Mouse (Mus musculus): ENCODE results near the gene Gm10413.
"Not testable (repeated sequence)": the region's sequence is repeated elsewhere in the genome, so short reads cannot be mapped to it uniquely, and the experiment has no call there.

Gm10413 gene

GRCm38 (mm10) chr14:3394793-3395192, at the start of gene Gm10413:
Gene Gm10413, plus strand, starts transcription at chr14:3395093.
- not testable (repeated sequence) for DNase-seq (ENCODE audit: low spot score in 2 of 2)

- not testable (repeated sequence) for DNase-seq (ENCODE audit: low spot score in 2 of 2)
Observed at GRCm38 (mm10) chr14:3412314-3412713, 17.4 kb downstream of the Gm10413 start, which contains the start of gene Gm10409. Gene Gm10409, plus strand, starts transcription at chr14:3412614.

GRCm38 (mm10) chr14:3427803-3428202, 32.9 kb downstream of the Gm10413 start, which contains the start of gene Gm3005:
Gene Gm3005, plus strand, starts transcription at chr14:3428103.
- DNase-seq (ENCODE audit: low spot score in 2 of 2), result not testable (repeated sequence)

GRCm38 (mm10) chr14:3449079-3449478, 54.2 kb downstream of the Gm10413 start, which contains the start of gene Gm10408:
Gene Gm10408, plus strand, starts transcription at chr14:3449379.
- DNase-seq (ENCODE audit: low spot score in 2 of 2), result not testable (repeated sequence)

Data from spleen, postnatal 4 days (tissue).